Mouse (Mus musculus) thymus, adult 2 months (tissue): Measurements from ENCODE around the gene Akap7.

ENCODE experiments used
- CTCF ChIP-seq: fragments of 200-500 bp; IDR thresholded peaks from 2 replicates; pipeline ENCODE4 v1.5.1; 2012; ENCODE audit warnings: mild to moderate bottlenecking, control low read depth, low read length, moderate library complexity, borderline replicate concordance; ENCODE audit not compliant: control insufficient read depth, poor library complexity, insufficient read depth; ENCODE audit errors: extremely low read depth
- POLR2A ChIP-seq: fragments of 200-500 bp; IDR thresholded peaks from 2 replicates; pipeline ENCODE4 v1.6.1; 2012; ENCODE audit warnings: mild to moderate bottlenecking, low read length, control low read depth, moderate library complexity; ENCODE audit not compliant: control insufficient read depth, poor library complexity, insufficient read depth; ENCODE audit errors: extremely low read depth

- TF ChIP-seq CTCF (no peak), POLR2A (no peak)
Measured at GRCm38 (mm10) chr10:25327511-25327910, 19.8 kb upstream of the Akap7 start.
